Mouse (Mus musculus): Measurements from ENCODE around the gene Add2. TPM values are rescaled to one million over a fixed set of nuclear protein-coding genes. Genes with fewer than 3 reads are reported as not detected.

The Add2 gene
- polyA plus RNA-seq, 1 experiment from 2014 or later = 26.6 TPM

GRCm38 (mm10) chr6:86129872-86130498, 101.5 kb downstream of the Add2 start:
- peaks cover 6% of the 10 kb centered on the region; the same call in 1 of the 2 replicates for H3K4me1 ChIP-seq
- DNase-seq (ENCODE audit: low spot score) = no peak
- H3K27ac ChIP-seq (replicated peaks) = no peak overlapping the region
- H3K36me3 ChIP-seq (replicated peaks) = no peaks in the 10 kb centered on the region
- WGBS = 72% methylated on average over 9 of the region's 9 CpGs
- no peak overlapping the region for H3K4me3 ChIP-seq
- H3K27me3 ChIP-seq (replicated peaks; ENCODE audit: low read depth, poor library complexity, severe bottlenecking) = no peaks in the 10 kb centered on the region
- H3K9me3 ChIP-seq = no peaks in the 10 kb centered on the region

- 72% methylated on average over 1 of the region's 1 CpGs for WGBS
- H3K9me3 ChIP-seq = no peaks in the 10 kb centered on the region
- H3K4me1 ChIP-seq = no peaks in the 10 kb centered on the region
These were observed 105.4 kb downstream of the Add2 start for GRCm38 (mm10) chr6:86133882-86134281.

GRCm38 (mm10) chr6:86136206-86136605, 107.7 kb downstream of the Add2 start:
- WGBS = 84% methylated on average over 3 of the region's 3 CpGs
- Histone ChIP-seq H3K27ac (replicated peaks) (no peak overlapping the region), H3K9me3 (no peaks in the 10 kb centered on the region), H3K4me3 (no peak overlapping the region), H3K36me3 (replicated peaks) (no peaks in the 10 kb centered on the region), H3K27me3 (replicated peaks; ENCODE audit: low read depth, poor library complexity, severe bottlenecking) (no peaks in the 10 kb centered on the region), H3K4me1 (no peaks in the 10 kb centered on the region)
- DNase-seq (ENCODE audit: low spot score) = no peak

More at GRCm38 (mm10) chr6:86133882-86134281, 105.4 kb downstream of the Add2 start:
- Histone ChIP-seq H3K36me3 (replicated peaks) (no peaks in the 10 kb centered on the region), H3K27me3 (replicated peaks; ENCODE audit: low read depth, poor library complexity, severe bottlenecking) (no peaks in the 10 kb centered on the region), H3K27ac (replicated peaks) (no peak overlapping the region), H3K4me3 (no peak overlapping the region)
- no peak for DNase-seq (ENCODE audit: low spot score)

- Histone ChIP-seq H3K9me3 (no peaks in the 10 kb centered on the region), H3K27ac (replicated peaks) (no peak overlapping the region), H3K4me1 (no peaks in the 10 kb centered on the region), H3K27me3 (replicated peaks; ENCODE audit: low read depth, poor library complexity, severe bottlenecking) (no peaks in the 10 kb centered on the region), H3K4me3 (no peak overlapping the region), H3K36me3 (replicated peaks) (no peaks in the 10 kb centered on the region)
- no peak for DNase-seq (ENCODE audit: low spot score)
- 85% methylated on average over 6 of the region's 6 CpGs for WGBS
These were observed 112.8 kb downstream of the Add2 start for GRCm38 (mm10) chr6:86141284-86141683.

- Histone ChIP-seq H3K36me3 (replicated peaks) (no peaks in the 10 kb centered on the region), H3K27me3 (replicated peaks; ENCODE audit: low read depth, poor library complexity, severe bottlenecking) (no peaks in the 10 kb centered on the region), H3K9me3 (no peaks in the 10 kb centered on the region), H3K27ac (replicated peaks) (no peak overlapping the region), H3K4me1 (no peaks in the 10 kb centered on the region), H3K4me3 (no peak overlapping the region)
- 13% methylated on average over 3 of the region's 3 CpGs for WGBS
- peak; percentile 87 for DNase-seq (ENCODE audit: low spot score)
These were observed 113.3 kb downstream of the Add2 start for GRCm38 (mm10) chr6:86141820-86142219.

GRCm38 (mm10) chr6:86144986-86145385, 116.5 kb downstream of the Add2 start:
- Histone ChIP-seq H3K27me3 (replicated peaks; ENCODE audit: low read depth, poor library complexity, severe bottlenecking) (no peaks in the 10 kb centered on the region), H3K4me1 (no peaks in the 10 kb centered on the region), H3K27ac (replicated peaks) (no peak overlapping the region), H3K9me3 (no peaks in the 10 kb centered on the region), H3K4me3 (no peak overlapping the region), H3K36me3 (replicated peaks) (no peaks in the 10 kb centered on the region)
- DNase-seq (ENCODE audit: low spot score) = no peak
- WGBS = 90% methylated on average over 6 of the region's 6 CpGs

- H3K9me3 ChIP-seq = no peaks in the 10 kb centered on the region
- no peaks in the 10 kb centered on the region for H3K27me3 ChIP-seq (replicated peaks; ENCODE audit: low read depth, poor library complexity, severe bottlenecking)
- 61% methylated on average over 4 of the region's 4 CpGs for WGBS
- H3K4me3 ChIP-seq = no peak overlapping the region
- no peaks in the 10 kb centered on the region for H3K36me3 ChIP-seq (replicated peaks)
- no peak overlapping the region for H3K27ac ChIP-seq (replicated peaks)
- no peak for DNase-seq (ENCODE audit: low spot score)
- no peaks in the 10 kb centered on the region for H3K4me1 ChIP-seq
These were observed 120.0 kb downstream of the Add2 start for GRCm38 (mm10) chr6:86148518-86148917.

- no peak for DNase-seq (ENCODE audit: low spot score)
- Histone ChIP-seq H3K27ac (replicated peaks) (0 out of 2 replicates have a peak overlapping the region, but pooled peaks have one; percentile 19), H3K9me3 (no peaks in the 10 kb centered on the region), H3K36me3 (replicated peaks) (no peaks in the 10 kb centered on the region), H3K4me3 (no peak overlapping the region), H3K4me1 (no peaks in the 10 kb centered on the region), H3K27me3 (replicated peaks; ENCODE audit: low read depth, poor library complexity, severe bottlenecking) (no peaks in the 10 kb centered on the region)
- 48% methylated on average over 4 of the region's 4 CpGs for WGBS
These were observed 120.5 kb downstream of the Add2 start for GRCm38 (mm10) chr6:86149001-86149400.

- DNase-seq (ENCODE audit: low spot score) = no peak
- no peaks in the 10 kb centered on the region for H3K36me3 ChIP-seq (replicated peaks)
- H3K4me3 ChIP-seq = no peak overlapping the region
- 90% methylated on average over 7 of the region's 7 CpGs for WGBS
- no peaks in the 10 kb centered on the region for H3K9me3 ChIP-seq
- H3K27me3 ChIP-seq (replicated peaks; ENCODE audit: low read depth, poor library complexity, severe bottlenecking) = no peaks in the 10 kb centered on the region
- H3K4me1 ChIP-seq = no peaks in the 10 kb centered on the region
- H3K27ac ChIP-seq (replicated peaks) = no peak overlapping the region
These were observed 124.2 kb downstream of the Add2 start for GRCm38 (mm10) chr6:86152676-86153075.

GRCm38 (mm10) chr6:86153436-86153990, 125.0 kb downstream of the Add2 start:
- no peaks in the 10 kb centered on the region for H3K36me3 ChIP-seq (replicated peaks)
- no peaks in the 10 kb centered on the region for H3K9me3 ChIP-seq
- no peak overlapping the region for H3K4me3 ChIP-seq
- H3K4me1 ChIP-seq = no peaks in the 10 kb centered on the region
- WGBS = 64% methylated on average over 8 of the region's 8 CpGs
- H3K27me3 ChIP-seq (replicated peaks; ENCODE audit: low read depth, poor library complexity, severe bottlenecking) = no peaks in the 10 kb centered on the region
- DNase-seq (ENCODE audit: low spot score) = no peak
- H3K27ac ChIP-seq (replicated peaks) = no peak overlapping the region

- Histone ChIP-seq H3K4me1 (no peaks in the 10 kb centered on the region), H3K9me3 (no peaks in the 10 kb centered on the region), H3K27ac (replicated peaks) (no peak overlapping the region), H3K27me3 (replicated peaks; ENCODE audit: low read depth, poor library complexity, severe bottlenecking) (no peaks in the 10 kb centered on the region), H3K4me3 (no peak overlapping the region), H3K36me3 (replicated peaks) (no peaks in the 10 kb centered on the region)
- no peak for DNase-seq (ENCODE audit: low spot score)
- 85% methylated on average over 5 of the region's 5 CpGs for WGBS
These were observed 125.5 kb downstream of the Add2 start for GRCm38 (mm10) chr6:86154006-86154405.

GRCm38 (mm10) chr6:86154481-86154880, 126.0 kb downstream of the Add2 start:
- no peak for DNase-seq (ENCODE audit: low spot score)
- Histone ChIP-seq H3K27ac (replicated peaks) (no peak overlapping the region), H3K4me1 (no peaks in the 10 kb centered on the region), H3K4me3 (no peak overlapping the region), H3K36me3 (replicated peaks) (no peaks in the 10 kb centered on the region), H3K27me3 (replicated peaks; ENCODE audit: low read depth, poor library complexity, severe bottlenecking) (no peaks in the 10 kb centered on the region), H3K9me3 (no peaks in the 10 kb centered on the region)
- WGBS = 85% methylated on average over 2 of the region's 2 CpGs

Data from embryonic facial prominence, embryonic 10.5 days (tissue).